Mouse (Mus musculus) testis, postnatal 10 days (tissue): ENCODE measurements around the gene Blvrb.
A peak's percentile ranks its signal among the peaks of the same experiment; 100 is the strongest.
"Not testable (repeated sequence)": the region's sequence is repeated elsewhere in the genome, so short reads cannot be mapped to it uniquely, and the experiment has no call there.

Experiments
- DNase-seq: peaks from one replicate; pipeline ENCODE4 v3.0.0; 2021; ENCODE audit warnings: low spot score

Gene Blvrb

DNA sequence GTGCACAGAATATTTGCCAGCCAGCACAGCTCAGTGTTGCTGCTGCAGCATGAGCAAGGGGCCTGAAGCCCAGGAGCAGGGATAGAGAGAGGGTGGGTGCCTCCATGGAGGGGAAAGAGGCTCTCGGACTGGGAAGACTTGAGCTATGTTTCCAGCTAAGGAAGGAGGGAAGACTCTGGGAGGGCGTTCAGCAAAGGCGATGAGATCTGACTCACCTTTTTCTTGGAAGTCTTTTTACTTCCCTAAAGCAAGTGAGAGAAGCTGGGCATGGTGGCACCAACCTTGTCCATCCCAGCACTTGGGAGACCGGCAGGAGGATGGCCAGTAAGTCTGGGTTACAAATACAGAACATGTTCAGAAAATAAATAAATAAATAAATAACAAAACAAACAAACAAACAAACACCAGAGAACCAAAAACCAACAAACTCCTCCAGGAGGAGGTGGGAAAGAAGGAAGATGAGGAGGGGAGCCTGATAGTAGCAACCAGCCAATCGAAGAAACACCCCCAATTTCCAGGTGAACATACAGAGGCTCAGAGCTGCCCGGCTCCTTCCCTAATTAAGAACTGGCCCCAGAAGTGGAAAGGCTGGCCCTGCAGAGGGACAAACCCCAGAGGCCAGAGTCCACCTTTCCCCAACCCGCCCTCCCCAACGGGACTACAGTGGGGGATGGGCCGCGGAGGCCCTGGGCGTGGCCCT is 33.3 kb downstream of the Blvrb start:
- no peak for DNase-seq

DNA sequence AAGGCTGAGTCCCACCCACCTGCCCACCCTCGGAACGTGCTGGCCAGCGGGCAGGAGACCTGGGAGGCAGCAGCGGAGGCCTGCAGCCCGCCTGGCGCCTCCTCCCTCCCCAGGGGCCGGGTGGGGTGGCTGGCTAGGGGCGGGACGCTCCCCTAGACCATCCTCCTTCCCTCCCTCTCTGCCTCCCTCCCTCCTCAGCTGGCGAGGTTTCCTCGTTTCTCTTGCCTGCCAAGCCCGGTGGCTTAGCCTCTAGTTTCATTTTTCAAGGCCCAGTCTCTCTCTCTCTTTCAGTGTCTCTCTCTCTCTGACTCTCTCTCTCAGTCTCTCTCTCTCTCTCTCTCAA is 33.8 kb downstream of the Blvrb start:
- DNase-seq = peak; percentile 93

DNA sequence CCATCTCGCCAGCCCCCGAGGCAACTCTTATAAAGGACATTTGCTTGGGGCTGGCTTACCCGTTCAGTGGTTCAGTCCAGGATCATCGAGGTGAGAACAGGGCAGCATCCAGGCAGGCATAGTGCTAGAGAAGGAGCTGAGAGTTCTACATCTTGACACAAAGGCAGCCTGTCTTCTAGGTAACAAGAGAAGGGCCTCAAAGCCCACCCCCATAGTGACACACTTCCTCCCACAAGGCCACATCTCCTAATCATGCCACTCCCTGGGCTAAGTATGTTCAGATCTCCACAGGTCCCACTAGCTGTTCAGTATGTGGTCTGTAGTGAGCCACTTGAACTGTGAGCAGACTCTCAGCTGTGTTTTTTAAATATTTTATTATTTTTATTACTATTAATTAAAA is 36.1 kb downstream of the Blvrb start:
- DNase-seq = no peak

DNA sequence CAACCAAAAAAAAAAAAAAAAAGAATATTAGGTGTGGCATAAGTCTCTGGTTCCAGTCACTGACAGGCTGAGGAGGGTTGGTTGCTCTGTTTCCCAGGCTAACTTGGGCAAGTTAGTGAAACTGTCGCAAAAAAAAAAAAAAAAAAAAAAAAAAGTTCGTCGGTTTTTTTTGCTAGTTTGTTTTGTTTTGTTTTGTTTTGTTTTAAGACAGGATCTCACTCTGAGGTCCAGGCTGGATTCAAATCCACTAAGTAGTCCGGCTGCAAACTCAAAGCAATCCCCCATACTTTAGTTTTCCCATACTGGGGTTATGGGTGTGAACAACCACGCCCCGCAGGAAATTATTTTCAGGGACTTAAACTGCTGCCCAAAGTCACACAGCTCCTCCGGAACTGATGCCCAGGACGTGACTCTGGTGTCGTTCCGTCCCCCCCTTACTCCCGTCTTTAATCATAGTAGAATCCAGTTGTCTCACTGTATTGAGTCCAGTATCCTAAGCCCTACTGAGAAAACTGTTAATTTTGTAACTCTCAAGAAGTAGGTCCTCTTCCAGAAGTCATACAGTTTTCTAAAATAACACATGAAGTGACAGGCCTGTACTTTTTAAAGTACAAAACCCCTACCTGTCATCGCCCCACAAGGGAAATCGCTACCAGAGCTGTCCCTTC is 38.5 kb downstream of the Blvrb start:
- no peak for DNase-seq

DNA sequence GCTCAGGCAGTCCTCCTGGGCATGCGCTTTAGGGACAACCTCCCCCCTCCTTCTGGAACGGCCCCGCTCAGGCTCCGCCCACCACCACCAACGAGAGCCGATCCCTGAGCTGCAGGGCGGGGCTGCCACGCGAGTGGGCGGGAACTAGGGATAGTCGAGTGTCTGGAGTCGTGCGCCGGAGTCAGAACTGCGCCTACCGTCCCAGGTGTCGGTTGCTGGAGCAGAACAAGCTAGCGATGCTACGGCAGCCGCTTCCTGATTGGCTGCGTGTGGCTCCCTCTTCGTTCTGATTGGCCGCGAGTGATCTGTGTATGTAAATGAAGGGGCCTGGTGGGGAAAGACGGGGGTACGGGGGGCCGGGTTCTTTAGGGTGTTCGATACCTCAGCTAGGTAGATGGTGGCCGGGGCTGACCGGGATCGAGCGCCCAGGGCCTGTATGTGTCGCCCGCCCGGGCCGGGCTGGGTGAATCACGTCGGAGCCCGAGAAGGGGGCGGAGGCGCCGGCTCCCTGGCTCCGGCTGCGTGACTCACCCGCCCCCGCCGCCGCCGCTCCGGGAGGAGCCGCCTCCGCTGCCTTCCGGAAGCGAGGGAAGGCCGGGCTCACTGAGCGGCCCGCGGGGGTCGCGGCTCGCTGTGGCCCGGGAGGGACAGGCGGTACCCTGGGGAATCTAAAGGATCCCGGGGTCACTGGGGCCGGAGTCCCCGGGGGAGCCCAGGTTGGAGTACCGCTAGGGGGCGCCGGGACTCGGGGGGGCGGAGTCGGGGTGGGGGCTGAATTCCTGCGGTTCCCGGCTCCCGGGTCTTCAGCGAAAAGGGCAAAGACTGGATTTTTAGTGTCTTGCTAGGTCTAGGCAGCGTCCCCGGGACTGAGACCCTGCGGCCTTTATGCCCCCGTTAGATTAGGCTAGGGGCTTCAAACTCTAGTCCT is 39.3 kb downstream of the Blvrb start, which contains the start of gene Sertad1:
Gene Sertad1, plus strand, starts transcription at position 141 of the 928 bp plus-strand sequence.
- peak; percentile 100 for DNase-seq

DNA sequence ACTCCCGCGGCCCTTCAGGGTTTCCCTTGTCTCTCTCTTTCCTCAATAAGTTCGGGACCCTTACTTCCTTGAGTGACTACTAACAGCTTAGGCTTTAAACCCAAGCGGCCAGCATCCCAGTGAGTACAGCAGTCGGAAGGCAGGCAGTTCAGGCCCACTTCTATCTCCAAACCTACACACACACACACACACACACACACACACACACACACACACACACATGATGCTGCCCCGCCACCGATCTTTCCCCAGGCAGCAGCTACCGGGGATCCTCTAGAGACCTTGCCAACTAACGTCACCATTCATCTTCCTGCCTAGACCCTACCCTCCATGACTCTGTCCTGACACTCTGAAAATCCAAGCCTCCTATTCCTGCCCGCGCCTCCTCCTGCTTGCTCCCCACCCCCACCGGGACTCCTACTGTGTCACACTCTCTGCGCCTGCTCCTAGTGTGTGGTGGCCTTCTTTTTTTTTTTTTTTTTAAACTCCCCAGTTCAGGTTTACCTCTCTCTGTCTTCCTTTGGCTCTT is 40.0 kb downstream of the Blvrb start:
- peak; percentile 87 for DNase-seq

DNA sequence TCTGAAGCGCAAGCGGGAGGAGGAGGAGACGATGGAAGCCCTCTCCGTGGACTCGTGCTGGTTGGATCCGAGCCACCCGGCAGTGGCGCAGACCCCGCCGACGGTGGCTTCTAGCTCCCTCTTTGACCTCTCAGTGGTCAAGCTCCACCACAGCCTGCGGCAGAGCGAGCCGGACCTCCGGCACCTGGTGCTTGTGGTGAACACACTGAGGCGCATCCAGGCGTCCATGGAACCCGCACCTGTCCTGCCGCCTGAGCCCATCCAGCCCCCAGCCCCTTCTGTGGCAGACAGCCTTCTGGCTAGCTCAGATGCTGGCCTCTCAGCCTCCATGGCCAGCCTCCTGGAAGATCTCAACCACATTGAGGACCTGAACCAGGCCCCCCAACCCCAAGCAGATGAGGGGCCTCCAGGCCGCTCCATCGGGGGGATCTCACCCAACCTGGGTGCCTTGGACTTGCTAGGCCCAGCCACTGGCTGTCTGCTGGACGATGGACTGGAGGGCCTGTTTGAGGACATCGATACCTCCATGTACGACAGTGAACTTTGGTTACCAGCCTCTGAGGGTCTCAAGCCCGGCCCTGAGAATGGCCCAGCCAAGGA is 41.6 kb downstream of the Blvrb start:
- no peak for DNase-seq

DNA sequence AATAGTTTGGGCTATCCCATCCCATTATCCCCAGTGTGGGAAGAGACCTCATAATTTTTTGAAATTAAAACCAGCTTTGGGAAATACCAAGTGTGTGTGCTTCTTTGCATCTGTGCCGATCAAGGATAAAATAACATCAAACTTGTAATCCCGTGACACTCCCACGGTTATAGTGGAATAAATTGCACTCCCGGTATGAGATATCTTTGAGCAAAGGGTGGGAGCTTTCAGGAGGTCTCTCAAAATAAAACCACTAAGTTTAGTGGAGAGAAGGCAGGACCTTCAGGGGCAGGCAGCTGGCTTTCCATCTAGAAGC is 42.4 kb downstream of the Blvrb start:
- DNase-seq = no peak

DNA sequence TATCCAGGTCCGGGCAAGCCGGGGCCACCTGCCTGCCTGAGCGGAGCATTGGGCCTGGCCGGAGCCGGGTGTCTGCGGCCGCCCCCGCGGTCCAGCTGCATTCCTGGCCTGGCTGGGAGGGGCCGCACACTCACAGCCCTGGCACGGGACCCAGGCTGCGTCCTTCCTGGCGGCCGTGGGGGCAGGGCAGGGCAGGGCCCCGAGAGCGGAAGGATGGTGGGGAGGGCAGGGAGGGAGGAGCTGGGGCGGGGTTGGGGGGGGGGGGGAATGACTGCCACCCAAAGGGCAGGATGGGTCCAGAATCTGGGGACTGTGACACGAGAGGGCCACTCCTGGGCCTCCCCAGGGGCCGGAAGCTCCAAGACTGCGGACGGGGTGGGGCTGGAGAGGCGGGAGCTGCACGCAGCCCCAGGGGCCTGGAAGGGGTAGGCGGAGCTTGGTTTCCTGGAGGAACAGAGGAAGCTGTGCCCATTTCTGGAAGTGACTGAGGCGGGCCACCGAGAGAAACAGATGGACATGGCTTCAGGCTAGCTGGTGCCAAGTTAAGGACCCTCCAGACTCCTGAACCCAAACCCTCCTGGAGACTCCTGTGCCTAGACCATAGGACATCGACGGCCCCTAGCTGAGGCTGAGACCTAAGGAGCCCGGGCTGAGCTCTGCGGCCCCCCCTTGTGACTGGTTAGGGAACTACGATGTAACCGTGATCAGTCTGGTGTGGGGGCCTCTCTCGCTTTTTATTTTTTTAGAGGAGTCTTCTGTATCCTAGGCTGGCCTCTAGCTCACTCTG is 43.0 kb downstream of the Blvrb start:
- peak; percentile 95 for DNase-seq

DNA sequence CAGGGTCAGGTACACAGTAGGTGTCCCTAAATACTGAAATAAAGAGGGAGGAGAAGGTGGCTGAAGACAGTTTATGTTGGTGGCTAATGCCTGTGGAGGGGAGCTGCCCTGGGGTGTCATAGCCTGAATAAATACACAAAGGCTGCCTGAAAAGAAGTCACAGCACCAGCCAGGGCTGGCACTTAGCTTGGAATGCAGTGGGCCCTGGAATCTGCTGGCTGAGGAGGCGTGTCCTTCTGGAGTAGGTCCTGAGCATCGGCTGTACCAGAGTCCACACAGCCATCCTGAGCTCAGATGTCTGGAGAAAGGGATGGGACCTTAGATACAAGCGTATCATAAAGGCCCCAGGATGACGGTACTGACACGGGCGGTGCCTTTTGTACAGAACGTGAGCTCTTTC is 44.1 kb downstream of the Blvrb start:
- no peak for DNase-seq

DNA sequence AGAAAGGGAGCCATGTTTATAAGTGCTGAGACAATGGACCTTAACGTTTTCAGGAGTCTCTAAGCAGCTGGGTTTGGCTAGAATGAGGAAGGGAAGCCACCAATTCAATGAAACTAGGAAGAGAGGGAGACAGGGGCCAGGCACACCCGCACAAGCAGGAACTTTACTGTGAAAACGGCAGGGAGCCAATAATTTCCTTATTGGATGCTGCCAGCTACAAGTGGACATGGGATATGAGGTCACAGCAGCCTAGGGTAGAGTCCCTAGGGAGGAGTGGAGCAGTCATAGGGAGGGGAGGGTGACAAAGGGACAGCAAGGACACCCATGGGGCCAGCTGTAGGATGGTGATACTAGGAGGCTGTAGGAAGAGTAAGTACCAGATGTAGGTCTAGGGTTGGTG is 45.2 kb downstream of the Blvrb start:
- DNase-seq = no peak

DNA sequence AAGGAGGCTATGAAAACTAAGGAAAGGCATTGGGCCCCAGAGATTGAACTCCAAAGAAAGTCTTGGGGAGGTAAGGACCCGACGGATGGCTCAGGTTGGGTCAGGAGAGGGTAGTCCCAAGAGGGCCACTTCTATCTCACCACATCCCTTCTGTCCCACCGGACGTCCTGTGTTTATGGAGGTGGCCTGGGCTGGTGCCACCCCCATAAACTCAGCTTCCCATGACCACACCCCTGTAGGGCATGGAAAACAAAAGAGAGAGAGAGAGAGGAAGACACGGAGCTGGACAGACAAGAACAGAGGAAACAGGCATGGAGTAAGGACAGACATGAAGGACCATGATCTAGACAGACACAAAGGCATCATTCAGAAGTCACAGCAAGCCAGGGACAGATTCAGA is 45.7 kb downstream of the Blvrb start:
- DNase-seq = no peak

DNA sequence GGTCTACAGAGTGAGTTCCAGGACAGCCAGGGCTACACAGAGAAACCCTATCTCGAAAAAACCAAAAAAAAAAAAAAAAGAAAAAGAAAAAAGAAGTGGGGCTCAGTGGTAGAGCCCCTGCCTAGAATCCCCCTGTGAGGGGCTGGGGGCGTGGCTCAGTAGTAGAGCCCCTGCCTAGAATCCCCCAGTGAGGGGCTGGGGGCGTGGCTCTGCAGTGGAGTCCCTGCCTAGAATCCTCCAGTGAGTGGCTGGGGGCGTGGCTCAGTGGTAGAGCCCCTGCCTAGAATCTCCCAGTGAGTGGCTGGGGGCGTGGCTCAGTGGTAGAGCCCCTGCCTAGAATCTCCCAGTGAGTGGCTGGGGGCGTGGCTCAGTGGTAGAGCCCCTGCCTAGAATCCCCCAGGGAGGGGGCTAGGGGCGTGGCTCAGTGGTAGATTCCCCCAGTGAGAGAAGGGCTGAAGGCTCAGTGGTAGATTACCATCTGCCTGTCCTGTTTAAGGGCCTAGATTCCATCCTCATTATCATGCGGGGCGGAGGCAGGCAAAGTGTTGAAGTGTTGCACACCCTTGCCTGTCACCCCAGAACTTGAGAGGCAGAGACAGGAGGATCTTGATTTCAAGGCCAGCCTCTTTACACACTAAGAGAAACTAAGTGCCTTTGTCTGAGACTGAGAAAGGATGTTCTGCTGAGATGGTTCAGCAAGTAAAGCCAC is 47.0 kb downstream of the Blvrb start:
- DNase-seq = not testable (repeated sequence)

DNA sequence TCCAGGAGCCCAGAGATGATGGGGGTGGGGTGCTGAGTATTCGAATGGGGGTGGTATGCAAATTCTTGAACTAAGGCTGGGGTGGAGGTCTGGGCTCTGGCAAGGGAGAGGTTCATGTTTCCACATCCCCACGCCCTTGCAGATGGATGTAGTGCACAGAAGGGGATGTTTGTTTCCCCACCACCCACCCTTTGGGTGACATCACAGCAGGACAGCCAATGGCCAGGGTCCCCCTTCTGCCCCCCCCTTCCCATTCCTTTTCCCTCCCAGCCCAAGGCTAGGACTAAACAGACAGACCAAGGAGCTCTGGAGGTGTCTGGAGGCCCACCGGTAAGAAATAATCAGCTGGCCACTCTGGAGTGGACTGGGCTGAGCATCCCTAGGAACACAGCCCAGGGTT is 51.3 kb downstream of the Blvrb start, which contains the start of gene Prx:
Gene Prx, plus strand, starts transcription at position 289 of the 400 bp plus-strand sequence.
- DNase-seq = no peak

DNA sequence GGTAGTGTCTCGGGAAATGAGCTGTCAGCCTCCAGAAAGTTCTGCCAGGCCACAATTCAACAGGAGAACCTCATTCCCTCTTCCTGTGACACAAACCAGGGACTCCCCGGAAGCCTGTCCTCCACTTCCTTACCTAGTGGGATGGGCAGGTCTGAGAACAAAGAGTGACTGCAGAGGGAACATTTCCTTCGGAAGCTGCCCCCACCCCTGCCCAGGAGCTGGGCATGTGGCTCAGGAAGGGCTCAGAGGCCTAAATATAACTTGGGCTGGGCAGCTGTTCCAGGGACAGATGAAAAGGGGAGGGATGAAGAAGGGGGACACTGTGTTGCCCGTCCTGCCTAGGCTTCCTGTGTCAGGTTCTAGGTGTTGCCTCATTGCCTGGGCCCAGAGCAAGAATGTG is 53.8 kb downstream of the Blvrb start:
- DNase-seq = no peak

DNA sequence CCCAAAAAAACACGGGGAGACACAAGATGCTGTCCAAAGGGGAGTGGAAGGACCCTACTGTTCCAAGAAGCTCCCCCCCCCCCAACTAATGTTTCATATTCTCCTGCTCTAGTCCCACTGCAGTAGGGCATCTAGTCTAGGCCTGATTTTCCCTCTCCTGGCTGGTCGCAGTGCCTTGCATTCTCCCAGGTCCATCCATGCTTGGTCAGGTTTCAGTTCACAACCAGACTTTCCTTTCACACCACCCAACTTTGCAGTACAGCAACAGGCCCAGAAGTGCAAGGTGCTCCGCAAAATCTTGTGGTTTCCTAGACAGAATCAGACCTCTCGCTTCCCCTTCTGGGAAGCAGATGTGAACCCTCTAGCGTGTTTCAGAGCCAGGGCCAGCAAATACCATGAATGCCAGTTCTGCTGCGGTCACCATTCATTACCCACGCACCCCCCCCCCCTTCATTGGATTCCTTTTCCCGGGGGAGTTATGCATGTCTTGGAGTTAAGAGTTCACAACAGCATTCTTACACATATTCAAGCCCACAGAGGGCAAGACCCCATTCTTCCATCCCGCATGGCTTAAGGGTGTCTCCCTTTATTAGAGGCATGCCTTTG is 59.1 kb downstream of the Blvrb start:
- no peak for DNase-seq

DNA sequence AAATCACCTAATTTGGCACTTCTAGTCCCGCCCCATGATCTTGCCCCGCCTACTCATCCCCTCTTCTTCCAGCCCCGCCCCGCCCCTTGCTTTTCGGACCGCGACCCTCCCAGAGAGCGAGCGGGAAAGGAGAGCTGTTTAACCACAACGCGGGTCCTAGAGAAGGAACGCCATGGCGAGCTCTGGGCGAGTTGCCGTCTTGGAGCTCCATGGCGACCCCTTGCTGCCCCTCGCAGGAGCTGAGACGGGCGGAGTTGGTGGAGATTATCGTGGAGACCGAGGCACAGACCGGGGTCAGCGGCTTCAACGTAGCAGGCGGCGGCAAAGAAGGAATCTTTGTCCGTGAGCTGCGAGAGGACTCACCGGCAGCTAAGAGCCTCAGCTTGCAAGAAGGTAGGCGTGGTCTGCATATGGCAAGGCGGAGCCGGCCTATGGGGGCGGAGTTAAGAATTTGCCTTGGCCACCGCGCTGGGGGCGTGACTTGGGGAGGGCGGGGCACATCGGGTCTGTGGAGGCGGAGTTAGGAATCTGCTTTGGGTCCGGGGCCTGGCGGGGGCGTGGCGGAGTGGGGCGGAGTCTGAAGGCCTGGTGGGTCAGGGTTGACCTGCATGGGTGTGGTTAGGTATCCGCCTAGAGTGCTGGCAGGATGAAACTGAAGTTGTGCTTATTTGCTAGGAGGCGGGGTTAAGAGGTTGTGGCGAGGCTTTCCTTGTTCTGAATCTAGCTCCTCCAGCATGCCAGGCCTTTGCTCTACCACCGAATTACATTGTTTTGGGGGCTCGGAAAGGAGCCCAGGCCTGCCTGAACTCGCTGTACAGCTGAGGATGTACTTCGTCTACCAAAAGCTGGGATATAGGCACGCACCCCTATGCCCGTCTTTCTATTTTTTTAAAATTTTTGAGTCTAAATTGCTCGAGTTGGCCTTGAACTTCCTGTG is 60.2 kb downstream of the Blvrb start:
- DNase-seq = peak; percentile 100

DNA sequence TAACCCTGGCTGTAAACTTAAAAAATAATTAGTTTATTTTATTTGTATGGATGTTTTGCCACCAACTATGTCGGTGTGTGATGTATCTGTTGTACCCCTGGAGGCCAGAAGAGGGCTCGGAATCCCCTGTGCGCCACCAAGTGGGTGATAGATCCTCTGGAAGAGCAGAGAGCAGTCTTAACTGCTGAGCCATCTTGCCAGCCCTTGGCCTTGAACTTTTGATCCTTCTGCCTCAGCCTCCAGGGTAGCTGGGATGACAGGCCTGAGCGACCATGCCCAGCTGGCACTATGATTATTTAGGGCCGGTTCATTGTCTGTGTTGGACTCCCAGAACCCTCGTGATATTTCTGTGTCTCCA is 60.8 kb downstream of the Blvrb start:
- peak; percentile 75 for DNase-seq

DNA sequence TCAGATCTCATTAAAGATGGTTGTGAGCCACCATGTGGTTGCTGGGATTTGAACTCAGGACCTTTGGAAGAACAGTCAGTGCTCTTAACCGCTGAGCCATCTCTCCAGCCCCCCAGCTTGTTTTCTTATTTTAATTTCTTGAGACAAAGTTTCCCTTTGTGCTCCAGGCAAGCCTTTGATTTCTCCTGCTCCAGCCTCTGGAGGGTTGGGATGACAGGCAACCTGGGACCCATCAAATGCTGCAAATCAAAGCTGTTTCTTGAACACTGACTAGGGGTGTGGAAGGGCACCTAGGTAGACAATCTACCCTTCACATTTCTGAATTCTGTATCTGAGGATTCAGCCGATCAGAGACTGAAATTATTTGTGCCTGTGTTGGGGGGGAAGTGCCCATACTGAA is 63.0 kb downstream of the Blvrb start:
- no peak for DNase-seq
